Mouse (Mus musculus) natural killer cell, adult 2 months (primary cell): ENCODE data around the gene Dynll2.

Experiments used
- DNase-seq, 2 experiments: peaks; one replicate each; pipeline ENCODE4 v3.0.0; 2022; ENCODE audit warnings: low spot score in 2 of 2

Dynll2 gene

DNA sequence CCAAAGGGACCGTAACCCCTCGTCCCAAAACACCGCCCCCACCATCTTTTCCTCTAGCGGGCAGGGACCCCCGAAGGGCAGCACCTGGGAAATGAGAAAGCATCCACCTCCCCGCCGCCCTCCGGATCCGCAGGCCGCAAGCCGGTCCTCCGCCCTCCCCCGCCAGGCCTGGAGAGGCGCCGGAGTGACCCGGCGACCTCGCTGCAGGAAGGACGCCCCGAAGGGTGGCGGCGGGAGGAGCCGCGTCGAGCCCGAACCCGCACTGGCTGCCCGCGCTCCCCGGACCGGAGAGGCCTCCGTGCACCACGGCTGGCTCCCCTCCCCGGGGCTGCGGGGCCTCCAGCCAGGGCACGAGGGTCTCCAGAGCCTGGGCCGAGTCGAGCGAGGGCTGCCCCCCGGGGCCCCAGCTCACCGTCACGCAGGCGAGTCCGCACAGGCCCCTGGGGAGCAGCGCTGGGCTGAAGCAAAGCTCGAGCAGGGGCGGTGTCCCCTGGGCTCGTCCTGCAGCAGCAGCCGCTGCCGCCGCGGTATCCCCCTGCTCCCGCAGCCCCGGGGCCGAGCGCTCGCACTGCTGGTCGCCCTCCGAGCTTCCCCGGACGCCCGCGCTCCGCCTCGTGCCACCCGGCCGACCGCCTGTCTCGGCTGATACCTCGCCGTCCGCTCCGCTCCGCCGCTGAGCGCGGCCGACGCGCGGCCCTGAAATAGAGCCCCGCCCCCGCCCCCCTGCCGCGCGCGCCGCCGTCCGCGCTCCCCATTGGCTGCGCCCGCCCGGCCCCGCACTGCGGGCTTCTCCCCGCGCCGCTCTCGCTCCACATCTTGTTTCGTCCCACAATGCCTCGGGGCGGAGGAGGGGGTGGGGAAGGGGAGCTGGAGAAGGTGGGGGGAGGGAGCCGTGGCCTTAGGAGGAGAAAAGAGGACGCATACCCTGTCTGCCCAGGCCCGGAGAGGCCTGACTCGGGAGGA, at the start of gene Dynll2:
Gene Dynll2, minus strand, starts transcription at position 703 of the 963 bp plus-strand sequence.
- peak; percentile 47 to 58 for DNase-seq

- DNase-seq = no peak
These were observed 49.5 kb upstream of the Dynll2 start for GRCm38 (mm10) chr11:88036761-88037251.

GRCm38 (mm10) chr11:88035970-88036369, 48.6 kb upstream of the Dynll2 start:
- no peak for DNase-seq

DNA sequence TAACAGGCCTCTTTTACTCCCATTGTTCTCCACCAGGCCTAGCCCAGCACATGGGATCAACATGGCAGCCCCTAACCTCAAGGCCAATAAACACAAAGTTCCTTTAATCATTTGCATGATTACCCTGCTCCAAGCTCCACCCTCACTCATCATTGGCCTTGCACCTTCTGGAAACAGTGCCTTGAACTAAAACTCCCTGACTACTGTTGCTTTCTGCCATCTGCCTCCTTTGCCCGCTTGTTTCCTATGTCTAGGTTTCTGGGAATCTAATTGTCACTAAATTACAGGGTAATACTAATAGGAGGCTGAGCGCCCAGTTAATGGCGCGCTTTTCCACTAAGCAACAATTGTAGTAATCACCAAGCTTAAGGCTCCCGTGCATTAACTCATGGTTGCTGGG, 44.4 kb upstream of the Dynll2 start:
- no peak for DNase-seq

DNA sequence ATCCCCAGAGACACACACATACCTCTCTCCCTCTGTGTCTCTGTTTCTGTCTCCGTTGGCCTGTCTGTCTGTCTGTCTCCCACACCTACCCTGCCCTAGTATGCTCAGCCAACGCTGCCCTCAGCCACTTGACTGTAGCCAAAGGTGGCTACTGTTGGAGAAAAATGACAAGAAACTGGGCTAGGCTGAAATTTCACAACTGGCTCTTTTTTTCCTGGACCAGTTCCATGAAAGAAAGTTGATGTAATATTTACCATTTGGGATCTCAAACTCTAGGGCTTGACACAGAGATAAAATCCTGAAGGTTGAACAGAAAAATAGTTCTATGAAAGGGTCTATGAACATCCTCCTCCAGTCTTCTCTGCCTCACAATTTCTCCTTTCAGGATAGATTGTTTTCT, 43.5 kb upstream of the Dynll2 start:
- no peak for DNase-seq

GRCm38 (mm10) chr11:88030219-88030618, 42.9 kb upstream of the Dynll2 start:
- no peak for DNase-seq

- DNase-seq = no peak
These were observed 40.9 kb upstream of the Dynll2 start for GRCm38 (mm10) chr11:88028193-88028684.

GRCm38 (mm10) chr11:88027391-88028035, 40.2 kb upstream of the Dynll2 start:
- DNase-seq = no peak

GRCm38 (mm10) chr11:88023933-88024332, 36.6 kb upstream of the Dynll2 start:
- DNase-seq = no peak

- no peak for DNase-seq
These were observed 28.5 kb upstream of the Dynll2 start for GRCm38 (mm10) chr11:88015795-88016194.

DNA sequence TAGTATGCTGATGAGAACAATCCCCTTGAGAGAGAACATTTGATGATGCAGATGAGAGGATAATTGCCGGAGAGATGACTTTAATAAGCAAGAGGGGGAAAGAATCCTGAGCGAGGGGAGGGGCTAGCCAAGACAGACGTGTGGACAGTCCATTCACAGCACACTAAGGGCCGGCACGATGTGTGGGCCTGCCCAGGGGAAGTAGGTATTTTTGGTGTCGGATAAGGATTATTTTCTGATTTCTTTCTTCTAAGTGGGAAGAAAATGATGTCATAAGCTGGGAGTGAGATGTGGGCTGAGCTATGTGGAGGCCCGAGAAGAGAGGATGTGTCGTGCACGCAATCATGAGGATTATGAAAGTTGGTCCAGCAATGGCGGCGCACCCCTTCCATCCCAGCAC, 27.8 kb upstream of the Dynll2 start:
- no peak for DNase-seq

GRCm38 (mm10) chr11:88013632-88014031, 26.3 kb upstream of the Dynll2 start:
- DNase-seq = no peak

DNA sequence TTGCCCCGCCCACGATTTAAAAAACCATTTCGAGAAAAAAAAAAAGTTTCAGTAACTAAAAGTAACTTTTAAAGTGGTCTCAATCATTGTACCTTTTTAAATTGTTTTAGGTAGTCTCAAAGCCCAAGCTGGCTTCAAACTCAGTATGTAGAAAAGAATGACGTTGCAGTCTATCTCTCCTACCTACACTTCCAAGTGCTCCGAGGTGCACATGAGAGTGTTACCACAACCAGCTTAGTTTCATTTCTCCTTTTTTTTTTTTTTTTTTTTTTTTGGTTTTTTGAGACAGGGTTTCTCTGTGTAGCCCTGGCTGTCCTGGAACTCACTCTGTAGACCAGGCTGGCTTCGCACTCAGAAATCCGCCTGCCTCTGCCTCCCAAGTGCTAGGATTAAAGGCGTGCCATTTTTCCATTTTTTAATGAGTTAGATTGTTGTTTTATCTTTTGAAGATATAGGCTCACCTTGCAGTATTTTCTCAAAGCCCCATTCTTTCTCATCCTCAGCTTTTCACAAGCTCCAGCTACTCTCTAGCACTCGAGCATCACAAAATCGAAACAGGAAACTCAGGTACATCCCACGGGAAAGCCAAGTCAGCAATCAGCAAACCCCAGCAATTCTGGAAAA, 25.4 kb upstream of the Dynll2 start:
- DNase-seq = no peak

GRCm38 (mm10) chr11:88011914-88012419, 24.6 kb upstream of the Dynll2 start:
- no peak for DNase-seq

GRCm38 (mm10) chr11:88011208-88011913, 24.0 kb upstream of the Dynll2 start:
- no peak for DNase-seq

DNA sequence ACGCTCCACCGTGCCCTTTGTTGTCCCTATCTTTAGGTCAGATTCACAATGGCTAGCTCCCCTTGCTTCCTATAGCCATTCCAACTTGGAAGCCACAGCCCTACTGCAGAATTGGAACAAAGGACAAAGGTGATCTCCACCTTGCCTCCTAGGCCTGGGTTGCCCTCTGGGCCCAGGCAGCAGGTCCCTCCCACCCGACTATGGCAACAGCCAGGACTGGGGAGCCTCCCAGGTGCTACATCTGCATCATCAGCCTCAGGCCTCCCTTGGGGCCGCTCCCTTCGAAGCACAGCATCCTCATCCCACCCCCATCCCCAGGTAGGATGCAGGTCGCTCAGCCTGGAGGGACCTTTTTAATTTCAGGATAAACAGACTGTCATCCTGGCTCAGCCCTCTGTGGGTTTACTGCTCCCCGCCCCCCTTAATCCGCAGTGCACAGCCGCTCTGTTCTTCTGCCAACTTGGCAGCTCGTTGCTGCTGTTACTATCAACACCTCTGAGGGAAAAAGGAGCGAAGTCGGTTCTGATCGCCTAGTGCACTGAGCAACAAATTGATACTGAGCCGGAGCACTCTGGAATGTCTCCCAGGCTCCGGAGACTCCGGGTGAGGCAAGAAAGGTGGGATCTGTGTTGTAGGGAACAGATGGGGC, 22.3 kb upstream of the Dynll2 start:
- DNase-seq = no peak

GRCm38 (mm10) chr11:88008641-88009040, 21.3 kb upstream of the Dynll2 start:
- no peak for DNase-seq

GRCm38 (mm10) chr11:88004123-88004522, 16.8 kb upstream of the Dynll2 start:
- DNase-seq = no peak

DNA sequence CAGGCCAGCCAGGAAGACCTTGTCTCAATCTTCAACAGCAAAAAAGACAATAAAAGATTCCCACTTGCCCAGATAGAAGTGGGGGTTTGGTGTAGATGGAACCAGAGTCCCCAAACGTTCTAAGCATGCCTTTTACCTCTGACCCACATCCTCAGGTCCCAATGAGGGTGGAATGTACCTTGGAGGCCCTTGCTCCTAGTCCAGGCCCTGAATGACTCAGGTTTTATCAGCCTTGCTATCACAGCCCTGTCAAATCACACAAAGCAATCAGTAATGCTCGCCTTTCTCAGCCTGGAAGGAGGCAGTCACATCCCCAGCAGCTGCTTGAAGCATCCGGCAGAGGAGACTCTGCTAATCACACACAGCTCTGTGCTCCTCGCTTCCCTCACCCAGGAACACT, 15.4 kb upstream of the Dynll2 start:
- DNase-seq = no peak

DNA sequence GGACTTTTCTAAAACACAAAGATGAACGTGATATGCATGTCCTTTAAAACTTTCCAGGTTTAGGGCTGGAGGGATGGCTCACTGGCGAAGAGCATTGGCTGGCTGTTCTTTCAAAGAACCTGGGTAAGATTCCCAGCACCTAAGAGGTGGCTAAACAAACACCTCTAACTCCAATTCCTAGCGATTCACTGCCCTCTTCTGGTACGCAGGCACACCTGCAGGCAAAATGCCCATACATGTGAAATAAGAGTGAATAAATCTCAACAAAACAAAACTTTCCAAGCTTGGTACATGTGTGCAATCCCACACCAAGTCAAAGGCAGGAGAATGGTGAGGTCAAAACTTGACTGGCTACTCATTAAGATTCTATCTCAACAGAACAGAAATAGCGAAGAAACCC, 12.4 kb upstream of the Dynll2 start:
- DNase-seq = no peak

GRCm38 (mm10) chr11:87991806-87992205, 4.5 kb upstream of the Dynll2 start:
- no peak for DNase-seq
